Mouse (Mus musculus) CH12.LX (cell line): ENCODE measurements around the gene Amotl1. TPM values are rescaled to one million over a fixed set of nuclear protein-coding genes. Genes with fewer than 3 reads are reported as not detected.

Experiments used
- DNase-seq: peaks from one replicate; pipeline ENCODE4 v3.0.0-alpha.2; 2013; ENCODE audit errors: extremely low read depth
- H3K27ac ChIP-seq: 2 replicates; pipeline ENCODE4 v1.5.1; 2012; ENCODE audit warnings: low read depth, mild to moderate bottlenecking, control low read depth, moderate library complexity; ENCODE audit not compliant: insufficient read depth
- H3K27me3 ChIP-seq: replicated peaks from 2 replicates; pipeline ENCODE3; 2012; ENCODE audit warnings: inconsistent platforms
- H3K36me3 ChIP-seq, 2 experiments: replicated peaks in 1 of 2; 2 replicates each; pipeline versions ENCODE3 to v1.6.1; 2012; ENCODE audit warnings: inconsistent platforms in 1 of 2, low read length in 1 of 2, mild to moderate bottlenecking in 1 of 2, mixed read lengths in 1 of 2, moderate library complexity in 1 of 2; ENCODE audit not compliant: control insufficient read depth in 1 of 2, insufficient read depth in 1 of 2
- H3K4me1 ChIP-seq, 2 experiments: 2 replicates each; pipeline ENCODE4 v1.6.1; 2012; ENCODE audit warnings: inconsistent platforms in 1 of 2, moderate library complexity in 1 of 2; ENCODE audit not compliant: insufficient read depth in 2 of 2, control insufficient read depth in 1 of 2
- H3K4me2 ChIP-seq: 2 replicates; pipeline ENCODE4 v1.6.1; 2012; ENCODE audit warnings: low read depth, mild to moderate bottlenecking, control low read depth; ENCODE audit not compliant: poor library complexity, insufficient read depth, severe bottlenecking
- H3K4me3 ChIP-seq, 3 experiments: fragments of 150-350 bp in 1 of 3; sonication (generic) in 1 of 3; replicated peaks in 1 of 3; 2 replicates each; pipeline versions ENCODE3 to v1.5.1; 2011 to 2012; ENCODE audit warnings: low read depth in 2 of 3, low read length in 2 of 3, mild to moderate bottlenecking in 2 of 3, moderate library complexity in 2 of 3, control low read depth in 1 of 3, improper control_type of control experiment in 1 of 3, inconsistent platforms in 1 of 3, mixed read lengths in 1 of 3; ENCODE audit not compliant: poor library complexity in 1 of 3
- H3K79me2 ChIP-seq: replicated peaks from 2 replicates; pipeline ENCODE4 v1.6.1; 2012; ENCODE audit warnings: mild to moderate bottlenecking, moderate library complexity; ENCODE audit not compliant: control insufficient read depth, poor library complexity, insufficient read depth, severe bottlenecking; ENCODE audit errors: extremely low read depth
- H3K9ac ChIP-seq: 2 replicates; pipeline ENCODE4 v1.6.1; 2012; ENCODE audit warnings: low read depth, mild to moderate bottlenecking, control low read depth, moderate library complexity; ENCODE audit not compliant: insufficient read depth
- H3K9me3 ChIP-seq: replicated peaks from 2 replicates; pipeline ENCODE3; 2012; ENCODE audit warnings: low read length, inconsistent platforms, mixed read lengths
- CHD1 ChIP-seq: IDR thresholded peaks from 2 replicates; pipeline ENCODE4 v1.6.1; 2012; ENCODE audit warnings: low read depth, low read length, improper control_type of control experiment, inconsistent platforms
- CHD2 ChIP-seq: IDR thresholded peaks from 2 replicates; pipeline ENCODE4 v1.6.1; 2011; ENCODE audit warnings: low read length, improper control_type of control experiment
- E2F4 ChIP-seq: IDR thresholded peaks from 2 replicates; pipeline ENCODE4 v1.6.1; 2011; ENCODE audit warnings: low read depth, low read length, improper control_type of control experiment; ENCODE audit not compliant: insufficient replicate concordance
- EP300 ChIP-seq: IDR thresholded peaks from 2 replicates; pipeline ENCODE4 v1.6.1; 2011; ENCODE audit warnings: low read length, improper control_type of control experiment
- ETS1 ChIP-seq: conservative IDR thresholded peaks from 2 replicates; pipeline ENCODE4 v1.6.1; 2012; ENCODE audit warnings: low read depth, mild to moderate bottlenecking, inconsistent platforms, low read length, improper control_type of control experiment, moderate library complexity
- JUND ChIP-seq: conservative IDR thresholded peaks from 2 replicates; pipeline ENCODE4 v1.6.1; 2011; ENCODE audit warnings: low read depth, low read length, improper control_type of control experiment
- MAFK ChIP-seq: IDR thresholded peaks from 2 replicates; pipeline ENCODE4 v1.6.1; 2011; ENCODE audit warnings: low read length, improper control_type of control experiment; ENCODE audit not compliant: insufficient replicate concordance
- MAZ ChIP-seq: IDR thresholded peaks from 2 replicates; pipeline ENCODE4 v1.6.1; 2012; ENCODE audit warnings: low read depth, mild to moderate bottlenecking, inconsistent platforms, low read length, improper control_type of control experiment, moderate library complexity
- MEF2A ChIP-seq: IDR thresholded peaks from 2 replicates; pipeline ENCODE4 v1.6.1; 2014; ENCODE audit warnings: low read depth, mild to moderate bottlenecking, inconsistent platforms, low read length, improper control_type of control experiment, borderline replicate concordance
- NELFE ChIP-seq: IDR thresholded peaks from 2 replicates; pipeline ENCODE4 v1.6.1; 2011; ENCODE audit warnings: low read depth, low read length, improper control_type of control experiment
- NRF1 ChIP-seq: IDR thresholded peaks from 2 replicates; pipeline ENCODE4 v1.6.1; 2014; ENCODE audit warnings: low read depth, mild to moderate bottlenecking, inconsistent platforms, low read length, improper control_type of control experiment, moderate library complexity
- PAX5 ChIP-seq: IDR thresholded peaks from 2 replicates; pipeline ENCODE4 v1.6.1; 2012; ENCODE audit warnings: low read length, inconsistent platforms, mixed read lengths
- SIN3A ChIP-seq: IDR thresholded peaks from 2 replicates; pipeline ENCODE4 v1.6.1; 2012; ENCODE audit warnings: low read length, improper control_type of control experiment, inconsistent platforms
- SMC3 ChIP-seq: IDR thresholded peaks from 2 replicates; pipeline ENCODE4 v1.6.1; 2011; ENCODE audit warnings: low read depth, low read length, improper control_type of control experiment
- TBP ChIP-seq: conservative IDR thresholded peaks from 2 replicates; pipeline ENCODE4 v1.6.1; 2011; ENCODE audit warnings: low read depth, low read length, improper control_type of control experiment
- TCF12 ChIP-seq: IDR thresholded peaks from 2 replicates; pipeline ENCODE4 v1.6.1; 2014; ENCODE audit warnings: low read depth, mild to moderate bottlenecking, inconsistent platforms, low read length, improper control_type of control experiment
- USF1 ChIP-seq: IDR thresholded peaks from 2 replicates; pipeline ENCODE4 v1.6.1; 2014; ENCODE audit warnings: low read depth, mild to moderate bottlenecking, inconsistent platforms, low read length, improper control_type of control experiment
- ZKSCAN1 ChIP-seq: IDR thresholded peaks from 2 replicates; pipeline ENCODE4 v1.6.1; 2012; ENCODE audit warnings: low read depth, inconsistent platforms, low read length, improper control_type of control experiment, borderline replicate concordance
- ZNF384 ChIP-seq: IDR thresholded peaks from 2 replicates; pipeline ENCODE4 v1.6.1; 2012; ENCODE audit warnings: low read depth, low read length, improper control_type of control experiment, inconsistent platforms
- dilution Hi-C: fragments of 300-500 bp; cut with MboI; formaldehyde crosslinking; loops from 2 replicates; pipeline ENCODE4 v1.14.3; 2020; ENCODE audit warnings: low sequenced_read_pairs; ENCODE audit not compliant: extremely low pct_unique_long_range_greater_than_20kb, extremely low pct_ligation_motif_present
- in situ Hi-C: fragments of 300-500 bp; cut with MboI; formaldehyde crosslinking; loops from 3 replicates; pipeline ENCODE4 v1.14.3; 2019; ENCODE audit warnings: low sequenced_read_pairs, low pct_ligation_motif_present, low pct_unique_long_range_greater_than_20kb, mixed read lengths
- polyA plus RNA-seq: library from polyadenylated mRNA; unstranded; fragments of >175 nt; gene quantifications from 2 replicates; pipeline ENCODE4 v1.2.1, GENCODE M21; 2012; ENCODE audit warnings: low read depth; ENCODE audit not compliant: insufficient read length
- total RNA-seq, 2 experiments: library from RNA; depleted of rRNA; stranded (reverse); fragments of 300-350 nt in 1 of 2; fragments of >200 nt in 1 of 2; gene quantifications; 2 replicates each; pipeline ENCODE4 v1.2.3; 2012 to 2014

Gene Amotl1
- total and polyA plus RNA-seq, 3 experiments: 0.93 to 2.7 (median 1.2) TPM

- Histone ChIP-seq H3K79me2 (no peaks in the 10 kb centered on the region), H3K4me3 (no peak overlapping the region), H3K9me3 (no peaks in the 10 kb centered on the region), H3K27ac (no peak overlapping the region), H3K4me1 (peaks cover 13% of the 10 kb centered on the region in 2 experiments; a peak in 3 of 4 replicates), H3K4me2 (no peak overlapping the region), H3K9ac (no peak overlapping the region), H3K36me3 (no peaks in the 10 kb centered on the region), H3K27me3 (no peaks in the 10 kb centered on the region)
- no peak for TF ChIP-seq CHD1
- in situ Hi-C loops: no loop called here
- dilution Hi-C loops: no loop called here
- no peak for DNase-seq
Observed at GRCm38 (mm10) chr9:14622848-14623247, 22.0 kb downstream of the Amotl1 start.

- Histone ChIP-seq H3K4me1 (peaks cover 5 to 10% of the 10 kb centered on the region in 2 experiments; a peak in 2 of 4 replicates), H3K36me3 (no peaks in the 10 kb centered on the region), H3K9ac (no peak overlapping the region), H3K27me3 (no peaks in the 10 kb centered on the region), H3K79me2 (no peaks in the 10 kb centered on the region), H3K4me2 (no peak overlapping the region), H3K27ac (no peak overlapping the region), H3K9me3 (peaks cover 4% of the 10 kb centered on the region), H3K4me3 (no peak overlapping the region)
- DNase-seq: no peak
- in situ Hi-C loops (no loop called here), dilution Hi-C loops (no loop called here)
- TF ChIP-seq E2F4 (no peak), TCF12 (no peak), TBP (no peak), NRF1 (no peak), CHD2 (no peak), PAX5 (no peak), SMC3 (no peak), JUND (no peak), ZNF384 (no peak), MAZ (no peak), EP300 (no peak), NELFE (no peak), ZKSCAN1 (no peak), MEF2A (no peak), USF1 (no peak), ETS1 (no peak), SIN3A (no peak), MAFK (no peak)
Observed at GRCm38 (mm10) chr9:14620107-14620506, 24.7 kb downstream of the Amotl1 start.
